Mouse (Mus musculus) kidney, postnatal 14 days (tissue): Measurements from ENCODE around the gene Aass.

Experiments
- DNase-seq: peaks from one replicate; pipeline ENCODE4 v3.0.0; 2022; ENCODE audit warnings: mixed read lengths

The Aass gene

DNA sequence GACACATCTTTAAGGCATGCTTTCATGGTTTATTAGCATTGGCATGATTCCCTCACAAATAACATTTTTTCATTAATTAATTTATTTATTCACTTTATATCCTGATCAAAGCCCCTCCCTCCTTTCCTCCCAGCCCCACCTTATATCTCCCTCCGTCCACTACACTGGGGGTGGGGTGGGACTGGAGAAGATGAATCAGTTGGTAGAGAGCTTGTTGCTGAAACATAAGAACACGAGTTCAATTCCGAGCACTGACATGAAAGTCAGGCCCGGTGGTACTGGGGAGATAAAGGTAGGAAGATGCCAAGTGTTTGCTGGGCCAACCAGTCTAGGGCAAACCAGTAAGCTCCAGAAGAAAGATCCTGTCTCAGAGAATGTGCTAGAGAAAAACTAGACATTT lies 84.0 kb downstream of the Aass start:
- no peak for DNase-seq

DNA sequence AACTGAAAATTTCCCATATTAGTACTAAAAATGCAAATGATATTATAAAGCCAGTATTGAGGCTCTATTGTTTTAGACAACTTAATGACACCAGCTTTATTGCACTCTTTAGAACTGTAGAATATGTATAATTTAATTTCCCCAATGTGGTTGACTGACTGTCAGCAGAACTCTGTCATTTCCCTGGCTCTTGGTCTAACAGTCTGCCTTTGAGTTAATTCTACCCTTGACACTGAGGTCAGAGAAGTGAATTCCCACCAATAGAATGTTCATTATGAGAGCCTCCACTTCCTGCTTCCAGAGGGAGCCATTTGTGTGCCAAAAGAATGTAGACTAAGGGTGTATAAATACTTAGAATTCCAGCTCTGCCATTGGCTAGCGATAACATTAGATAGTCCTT lies 104.5 kb downstream of the Aass start:
- no peak for DNase-seq
